Mouse (Mus musculus): ENCODE results near the gene Mmp9.
A peak's percentile ranks its signal among the peaks of the same experiment; 100 is the strongest.

DNA sequence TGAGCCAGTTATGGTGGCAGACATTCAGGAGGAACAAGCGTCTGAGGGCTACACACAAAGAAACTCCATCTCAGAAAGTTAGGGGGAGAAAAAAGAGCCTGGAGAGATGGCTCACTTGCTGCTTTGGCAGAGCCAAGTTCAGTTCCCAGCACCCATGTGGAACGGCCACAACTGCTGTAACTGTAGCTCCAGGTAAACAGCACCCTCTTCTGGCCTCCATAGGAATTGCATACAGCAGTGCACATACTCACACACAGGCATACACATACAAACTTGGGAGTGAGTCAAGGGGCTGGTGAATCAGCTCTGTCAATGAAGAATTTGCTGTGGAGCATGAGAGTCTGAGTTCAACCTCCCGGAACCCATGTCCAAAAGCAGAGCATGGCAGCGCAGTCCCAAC, 34.5 kb upstream of the Mmp9 start:
- TF ChIP-seq CTCF (IDR thresholded peaks at IDR 0.05; ENCODE audit: low read depth) (peak; percentile 48), EP300 (IDR thresholded peaks at IDR 0.05; ENCODE audit: low read depth) (no peak)
